Mouse (Mus musculus): ENCODE results near the gene Mapkapk2.

GRCm38 (mm10) chr1:131015281-131015680 is 82.3 kb downstream of the Mapkapk2 start:
- TF ChIP-seq NELFE (IDR thresholded peaks at IDR 0.05; ENCODE audit: low read depth, low read length) (no peak), MYC (IDR thresholded peaks at IDR 0.05; ENCODE audit: low read depth, low read length) (no peak), HCFC1 (IDR thresholded peaks at IDR 0.05; ENCODE audit: low read depth, low read length) (no peak)
